Mouse (Mus musculus) cortical plate, adult 2 months (tissue): ENCODE measurements around the gene Dmrt1. TPM values are rescaled to one million over a fixed set of nuclear protein-coding genes. Genes with fewer than 3 reads are reported as not detected.

Source experiments
- H3K27ac ChIP-seq: fragments of 200-500 bp; 2 replicates; pipeline ENCODE4 v1.5.1; 2012; ENCODE audit warnings: low read length, control low read depth, inconsistent platforms; ENCODE audit not compliant: insufficient read depth
- H3K4me1 ChIP-seq: fragments of 200-500 bp; 2 replicates; pipeline ENCODE4 v1.6.1; 2011; ENCODE audit warnings: low read length; ENCODE audit not compliant: control insufficient read depth, insufficient read depth
- H3K4me3 ChIP-seq: fragments of 200-500 bp; 2 replicates; pipeline ENCODE4 v1.5.1; 2011; ENCODE audit warnings: mild to moderate bottlenecking, low read length, control low read depth; ENCODE audit not compliant: insufficient read depth
- CTCF ChIP-seq: fragments of 200-500 bp; IDR thresholded peaks from 2 replicates; pipeline ENCODE4 v1.5.1; 2011; ENCODE audit warnings: mild to moderate bottlenecking, control low read depth, low read length; ENCODE audit not compliant: insufficient read depth; ENCODE audit errors: extremely low read depth
- POLR2A ChIP-seq: fragments of 200-500 bp; IDR thresholded peaks from 2 replicates; pipeline ENCODE4 v1.6.1; 2011; ENCODE audit warnings: mild to moderate bottlenecking, low read length, control low read depth; ENCODE audit not compliant: insufficient read depth; ENCODE audit errors: extremely low read depth
- polyA plus RNA-seq: library from polyadenylated mRNA; depleted of rRNA; stranded (reverse); fragments of >200 nt; gene quantifications from 2 replicates; pipeline ENCODE4 v1.2.3, GENCODE M21; 2012

Gene Dmrt1
- polyA plus RNA-seq, 1 experiment: not detected

GRCm38 (mm10) chr19:25613476-25614300, 108.3 kb downstream of the Dmrt1 start:
- H3K27ac ChIP-seq: no peak overlapping the region
- no peaks in the 10 kb centered on the region for H3K4me1 ChIP-seq
- H3K4me3 ChIP-seq: no peak overlapping the region
- no peak for TF ChIP-seq CTCF
- TF ChIP-seq POLR2A: no peak

GRCm38 (mm10) chr19:25615889-25616288, 110.5 kb downstream of the Dmrt1 start:
- Histone ChIP-seq H3K4me3 (no peak overlapping the region), H3K27ac (no peak overlapping the region), H3K4me1 (no peaks in the 10 kb centered on the region)
- TF ChIP-seq CTCF (no peak), POLR2A (no peak)

GRCm38 (mm10) chr19:25622291-25623251, 117.2 kb downstream of the Dmrt1 start:
- H3K27ac ChIP-seq: no peak overlapping the region
- H3K4me3 ChIP-seq: no peak overlapping the region
- H3K4me1 ChIP-seq: no peaks in the 10 kb centered on the region
- TF ChIP-seq CTCF: peak; percentile 47
- no peak for TF ChIP-seq POLR2A

- TF ChIP-seq POLR2A (no peak), CTCF (peak; percentile 89)
- no peak overlapping the region for H3K4me3 ChIP-seq
- no peak overlapping the region for H3K27ac ChIP-seq
- no peaks in the 10 kb centered on the region for H3K4me1 ChIP-seq
These were observed 123.1 kb downstream of the Dmrt1 start for GRCm38 (mm10) chr19:25628490-25628889.

GRCm38 (mm10) chr19:25635119-25635518, 129.7 kb downstream of the Dmrt1 start:
- H3K4me3 ChIP-seq: no peak overlapping the region
- no peak overlapping the region for H3K27ac ChIP-seq
- TF ChIP-seq POLR2A (no peak), CTCF (no peak)
- H3K4me1 ChIP-seq: no peaks in the 10 kb centered on the region

GRCm38 (mm10) chr19:25635622-25636244, 130.3 kb downstream of the Dmrt1 start:
- Histone ChIP-seq H3K4me1 (no peaks in the 10 kb centered on the region), H3K4me3 (no peak overlapping the region), H3K27ac (no peak overlapping the region)
- no peak for TF ChIP-seq POLR2A
- TF ChIP-seq CTCF: peak; percentile 96

GRCm38 (mm10) chr19:25638766-25639361, 133.4 kb downstream of the Dmrt1 start:
- TF ChIP-seq POLR2A: no peak
- TF ChIP-seq CTCF: no peak
- no peaks in the 10 kb centered on the region for H3K4me1 ChIP-seq
- no peak overlapping the region for H3K27ac ChIP-seq
- H3K4me3 ChIP-seq: no peak overlapping the region

- no peak for TF ChIP-seq POLR2A
- TF ChIP-seq CTCF: no peak
- Histone ChIP-seq H3K4me3 (no peak overlapping the region), H3K4me1 (no peaks in the 10 kb centered on the region), H3K27ac (no peak overlapping the region)
These were observed 136.4 kb downstream of the Dmrt1 start for GRCm38 (mm10) chr19:25641786-25642185.

- no peak for TF ChIP-seq CTCF
- TF ChIP-seq POLR2A: no peak
- H3K4me3 ChIP-seq: no peak overlapping the region
- no peak overlapping the region for H3K27ac ChIP-seq
- no peaks in the 10 kb centered on the region for H3K4me1 ChIP-seq
These were observed 141.7 kb downstream of the Dmrt1 start for GRCm38 (mm10) chr19:25647136-25647535.
